Mouse (Mus musculus) mesoderm, embryonic 11.5 days (tissue): ENCODE measurements around the gene Abhd10.

Experiments used
- DNase-seq: peaks from one replicate; pipeline ENCODE4 v3.0.0-alpha.2; 2012; ENCODE audit warnings: low read depth, low spot score

The Abhd10 gene

DNA sequence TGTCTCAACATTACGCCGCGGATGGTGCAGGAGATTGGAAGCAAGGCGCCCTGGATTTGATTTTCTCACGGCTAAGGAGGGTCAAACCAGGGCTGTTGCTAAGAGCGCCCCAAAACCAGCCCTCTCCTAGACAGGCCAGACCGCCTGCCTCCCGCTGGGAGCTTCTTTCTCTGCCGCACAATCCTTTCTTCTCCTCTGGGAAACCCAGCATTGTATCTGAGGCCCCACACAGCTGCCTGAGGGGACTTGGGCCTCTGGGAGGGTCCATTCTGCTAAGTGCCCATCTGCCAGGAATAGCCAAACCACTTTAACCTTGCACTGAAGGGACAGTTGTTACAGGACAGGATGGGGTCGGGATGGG lies 18.0 kb downstream of the Abhd10 start:
- peak; percentile 89 for DNase-seq

DNA sequence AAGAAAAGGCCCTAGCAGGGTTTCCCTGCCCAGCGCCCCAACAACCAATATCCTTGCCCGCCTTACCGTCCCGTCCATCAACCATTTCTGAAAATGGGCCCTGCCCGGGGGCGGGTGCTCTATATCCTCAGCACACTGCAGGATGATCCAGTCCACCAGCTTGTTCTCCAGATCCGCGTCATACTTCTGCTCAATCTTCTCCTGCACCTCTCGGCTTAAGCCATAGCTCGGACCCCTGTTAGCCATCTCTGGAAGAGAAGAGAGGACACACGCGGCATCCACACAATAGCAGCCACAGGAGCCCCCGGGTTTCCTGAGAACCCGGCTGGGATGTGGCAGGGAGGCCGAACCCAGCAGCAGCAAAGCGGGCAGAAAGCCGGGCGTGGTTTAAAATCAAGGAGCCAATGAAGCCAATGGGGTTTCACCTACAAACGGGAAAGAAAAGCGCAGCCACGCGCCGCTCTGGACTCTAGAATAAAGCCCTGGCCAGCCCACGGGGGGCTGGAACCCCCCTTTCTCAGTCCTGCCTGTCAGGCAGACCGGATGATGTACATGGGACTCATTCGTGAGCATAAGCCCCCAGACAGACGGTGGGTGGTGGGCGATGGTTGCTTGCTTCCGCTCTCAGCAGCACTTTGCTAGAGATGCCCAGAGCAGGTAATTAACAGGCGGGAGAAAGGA lies 18.6 kb downstream of the Abhd10 start, which contains the start of gene Tagln3:
Gene Tagln3, minus strand, starts transcription at position 548 of the 681 bp plus-strand sequence.
- DNase-seq, result peak; percentile 79

DNA sequence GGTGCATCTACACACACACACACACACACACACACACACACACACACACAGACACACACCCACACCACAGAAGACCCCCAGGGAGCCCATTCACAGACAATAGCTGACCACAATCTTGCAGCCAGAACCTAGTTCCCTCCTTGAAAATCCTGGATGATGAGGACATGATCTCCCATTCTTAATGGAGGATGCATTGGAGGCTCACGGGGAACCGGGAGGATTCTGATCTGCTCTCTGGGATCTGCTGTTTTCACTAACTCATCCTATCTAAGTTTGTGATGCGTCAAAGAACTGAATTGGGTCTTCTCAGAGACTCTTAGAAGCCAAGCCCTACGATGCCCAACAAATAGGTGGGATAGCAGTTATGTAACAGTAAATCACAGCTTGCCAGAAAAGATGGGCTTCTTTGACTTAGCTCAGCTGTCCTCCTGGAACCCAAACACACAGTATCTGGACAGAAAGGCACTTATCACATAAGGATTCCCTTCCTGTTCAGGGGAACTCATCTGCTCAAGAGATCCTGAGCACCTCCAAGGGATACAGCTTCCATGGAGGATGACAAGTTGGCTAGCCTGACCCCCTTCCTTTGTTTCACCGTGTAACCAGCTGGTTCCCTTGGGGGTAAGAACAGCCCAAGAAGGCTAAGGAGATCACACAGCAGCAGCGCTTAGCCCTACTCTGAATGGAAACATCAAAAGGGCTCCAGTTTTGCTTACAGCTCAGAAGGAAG lies 19.4 kb downstream of the Abhd10 start:
- DNase-seq, result peak; percentile 52

DNA sequence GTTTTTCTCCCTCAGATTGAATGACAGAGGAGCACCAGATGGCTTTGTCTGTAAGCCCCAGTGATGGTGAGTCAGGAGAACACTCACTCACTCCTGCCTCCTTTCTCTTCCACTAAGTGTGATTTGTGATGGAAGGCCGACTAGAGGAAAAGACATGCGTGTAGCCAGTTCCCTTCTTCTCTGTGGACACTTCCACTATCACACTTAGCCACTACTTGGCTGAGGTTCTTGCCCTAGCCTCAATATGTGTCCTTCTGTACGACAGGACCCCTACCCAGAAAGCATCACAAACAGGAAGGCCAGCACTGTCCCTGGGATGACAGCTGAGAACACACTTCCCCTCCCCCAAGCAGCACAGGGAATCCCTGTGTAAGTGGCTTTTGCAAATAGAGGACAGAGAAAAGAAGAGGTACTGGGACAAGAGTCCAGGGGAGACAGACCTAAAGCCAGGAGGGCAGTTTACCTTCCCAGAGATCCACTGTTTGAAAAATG lies 20.2 kb downstream of the Abhd10 start:
- DNase-seq, result no peak

DNA sequence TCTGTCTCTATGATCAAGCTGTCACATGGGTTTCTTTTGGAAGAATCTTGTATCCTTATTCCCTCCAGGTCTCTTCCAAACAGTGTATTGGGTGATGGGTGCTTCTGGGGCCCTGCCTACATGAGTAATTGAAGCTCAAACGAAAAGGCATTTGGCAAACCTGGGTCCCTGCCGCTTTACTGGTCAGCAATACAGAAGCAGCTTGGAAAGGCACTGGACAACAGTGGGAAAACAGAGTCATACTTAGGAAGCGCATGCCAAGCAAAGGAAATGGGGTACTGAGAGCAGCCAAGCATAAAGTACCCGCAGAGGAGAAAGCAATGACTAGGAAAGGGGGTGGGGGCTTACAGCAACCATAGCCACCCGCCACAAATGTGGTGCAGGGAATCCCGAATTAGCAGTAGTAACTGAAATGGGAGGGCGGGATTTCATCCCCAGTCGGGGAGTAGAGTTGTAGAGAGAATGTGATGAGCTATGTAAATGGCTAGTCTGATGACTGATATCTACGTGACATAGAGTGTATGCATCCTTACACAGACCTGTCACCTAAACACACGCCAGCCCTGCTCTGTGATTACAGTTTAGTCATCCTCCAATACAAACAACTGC lies 22.6 kb downstream of the Abhd10 start:
- no peak for DNase-seq

DNA sequence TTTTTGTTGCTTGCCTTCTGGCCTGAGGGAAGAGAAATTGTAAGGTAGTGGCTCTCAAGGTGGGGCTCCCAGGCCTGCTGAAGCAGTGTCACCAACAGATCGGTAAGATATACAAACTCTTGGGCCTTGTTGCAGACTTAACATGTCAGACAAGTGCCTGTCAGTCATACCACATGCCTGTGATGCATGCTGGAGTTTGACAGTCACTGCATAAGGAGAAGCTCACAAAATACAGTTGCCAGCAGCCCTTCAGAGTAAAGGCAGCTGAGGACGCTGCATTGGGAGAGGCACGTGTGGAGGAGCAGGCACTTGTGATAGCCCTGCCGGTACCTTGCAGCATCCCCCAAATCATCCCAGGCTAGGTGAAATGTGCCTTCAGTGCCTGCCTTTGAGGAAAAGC lies 24.5 kb downstream of the Abhd10 start:
- DNase-seq, result no peak

DNA sequence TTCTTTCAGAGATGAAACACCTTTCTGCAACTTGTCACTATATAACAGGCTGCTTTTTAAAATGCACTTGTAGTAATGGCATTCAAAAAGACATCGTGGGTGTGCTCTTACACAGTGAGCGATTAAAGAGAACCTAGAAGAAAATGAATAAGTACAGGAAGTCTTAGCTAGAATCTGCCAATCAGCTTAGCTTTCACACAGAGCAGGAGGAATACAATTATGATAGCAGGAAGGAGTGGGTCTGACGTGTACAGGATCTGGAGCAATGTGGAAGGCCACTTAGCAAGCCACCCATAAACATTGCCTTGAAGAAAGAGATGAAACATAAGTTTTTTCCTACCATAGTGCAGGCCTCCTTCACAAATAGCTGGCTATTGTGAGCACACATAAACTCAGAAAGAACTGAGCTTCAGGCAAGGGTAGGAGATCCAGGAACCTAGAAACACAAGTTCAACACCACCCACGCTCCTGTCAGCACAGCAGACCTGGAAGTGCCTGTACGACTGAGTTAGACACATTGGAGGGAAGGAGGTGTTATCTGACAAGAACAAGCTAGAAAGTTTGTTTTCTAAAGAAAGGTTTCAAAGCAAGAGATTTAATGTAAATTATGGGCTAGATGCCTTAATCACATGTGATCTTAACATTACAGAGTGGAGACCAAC lies 28.1 kb downstream of the Abhd10 start:
- DNase-seq, result no peak

DNA sequence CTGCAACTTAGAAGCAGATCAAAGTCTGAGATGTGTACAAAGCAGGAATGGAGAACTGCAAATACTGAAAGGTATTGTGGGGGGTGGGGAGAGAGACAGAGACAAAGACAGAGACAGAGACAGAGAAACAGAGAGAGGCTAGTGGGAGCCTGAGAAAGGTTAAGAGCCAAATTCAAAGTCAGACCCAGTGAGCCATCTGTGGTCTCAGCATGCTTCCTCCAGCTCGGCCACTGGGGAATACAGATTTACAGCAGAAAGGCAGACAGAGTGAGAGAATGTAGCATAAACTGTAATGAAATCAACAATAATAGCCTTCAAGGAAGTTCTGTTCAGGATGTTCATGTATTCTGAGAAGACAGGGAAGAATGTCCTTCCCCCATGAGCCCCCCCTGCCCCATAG lies 28.9 kb downstream of the Abhd10 start:
- DNase-seq, result no peak

DNA sequence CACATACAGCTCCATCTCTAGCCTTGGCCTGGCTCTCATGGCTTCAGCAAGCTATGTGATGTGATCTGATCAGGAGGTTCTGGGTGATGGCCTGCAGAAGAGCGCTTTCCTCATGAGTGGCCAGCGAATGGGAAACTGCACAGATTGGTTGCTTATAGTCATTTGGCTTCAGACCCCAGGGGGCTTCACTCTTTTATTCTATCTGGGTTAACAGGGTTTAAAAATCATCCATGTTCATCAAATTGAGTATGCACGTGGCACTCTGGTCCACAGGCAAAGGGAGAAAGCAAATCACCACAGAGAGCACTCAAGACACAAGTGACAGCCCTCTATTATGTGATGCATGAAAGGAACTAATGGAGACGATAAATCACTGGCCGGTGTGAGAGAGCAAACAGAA lies 29.5 kb downstream of the Abhd10 start:
- DNase-seq, result peak; percentile 30

DNA sequence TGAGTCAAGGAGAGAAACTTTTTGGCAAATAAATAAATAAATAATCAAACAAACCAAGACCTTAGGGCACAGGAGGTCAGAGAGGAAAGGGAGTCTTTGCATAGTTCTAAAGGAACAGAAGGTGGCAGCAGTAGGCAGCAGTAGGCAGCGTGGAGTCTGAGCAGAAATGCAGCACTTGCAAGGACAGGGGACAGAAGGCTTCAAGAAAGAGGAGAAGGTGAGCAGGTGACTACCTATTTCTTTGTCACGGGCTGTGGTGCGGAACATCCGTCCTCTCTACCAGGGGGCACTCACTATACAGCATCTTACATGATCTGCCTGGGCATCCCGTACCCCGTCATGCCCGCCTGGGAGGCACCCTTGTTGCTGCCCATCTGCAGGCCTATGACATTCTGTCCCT lies 31.5 kb downstream of the Abhd10 start:
- no peak for DNase-seq

DNA sequence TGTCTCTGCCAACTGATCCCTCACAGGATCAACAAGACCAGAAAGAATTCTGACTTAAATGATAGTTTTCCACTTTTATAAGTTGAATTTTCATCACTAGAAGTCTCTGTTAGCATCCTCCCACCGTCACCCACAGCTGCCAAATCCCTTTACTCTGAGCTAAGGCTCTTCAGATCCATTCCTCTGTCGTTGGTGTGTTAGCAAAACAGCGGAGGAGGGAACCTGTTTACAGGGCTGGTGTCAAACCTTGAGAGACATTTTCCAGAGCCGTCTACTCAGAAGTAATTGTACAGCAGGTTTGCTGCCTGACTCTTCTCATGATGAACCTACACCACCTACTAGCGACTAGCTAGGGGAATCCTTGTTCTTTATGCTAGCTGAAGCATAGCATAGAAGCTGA lies 43.5 kb downstream of the Abhd10 start:
- no peak for DNase-seq

DNA sequence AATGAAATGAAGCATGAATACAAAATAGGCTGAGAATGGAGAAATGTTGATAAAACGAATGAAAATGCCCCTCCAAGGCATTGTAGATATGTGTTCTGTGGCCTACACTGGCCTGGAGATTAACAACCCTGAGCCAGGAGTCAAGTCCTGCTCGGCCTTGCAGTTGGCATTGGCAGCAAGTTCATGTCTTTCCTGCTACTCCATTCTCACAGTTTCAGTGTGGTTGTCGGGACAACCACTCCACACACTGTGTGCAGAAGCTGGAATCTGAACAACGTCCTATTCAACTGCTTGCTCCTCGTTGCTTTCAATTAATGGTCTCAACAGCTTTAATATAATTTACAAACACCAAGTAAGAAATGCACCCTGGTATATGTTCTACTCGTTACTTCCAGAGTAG lies 44.8 kb downstream of the Abhd10 start:
- DNase-seq, result no peak

DNA sequence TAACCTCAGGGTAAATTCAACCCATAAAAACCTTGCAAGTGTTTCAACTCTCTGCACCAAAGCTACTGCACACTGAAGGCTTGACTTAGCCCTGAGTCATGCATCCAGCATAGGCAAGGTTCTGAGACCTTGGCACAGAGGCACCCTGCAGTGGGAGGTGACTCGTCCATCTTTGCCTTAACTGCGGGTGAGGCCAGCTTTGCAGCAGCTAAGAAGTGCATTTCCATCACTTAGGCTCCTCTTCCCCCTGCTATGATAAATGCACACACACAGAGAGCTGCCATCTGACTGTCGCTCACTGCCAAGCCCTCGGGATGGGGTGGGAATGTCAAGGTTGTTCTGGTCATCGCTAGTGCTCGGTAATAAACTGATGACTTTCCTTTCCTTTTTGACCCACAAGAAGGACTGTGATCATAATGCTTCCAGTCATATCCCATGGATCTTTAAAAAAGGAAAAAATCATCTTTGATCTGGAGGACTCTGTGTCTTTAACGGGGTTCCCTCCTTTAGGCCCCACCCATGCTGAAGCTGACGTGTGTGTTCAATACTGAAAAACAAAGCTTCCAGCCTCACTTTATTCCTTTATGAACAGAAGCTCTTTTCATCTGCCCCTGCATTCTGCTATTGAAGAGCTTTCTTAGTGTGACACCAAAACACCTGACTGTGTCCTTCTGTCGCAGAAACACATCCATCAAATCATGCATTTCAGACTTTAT lies 47.2 kb downstream of the Abhd10 start:
- no peak for DNase-seq

DNA sequence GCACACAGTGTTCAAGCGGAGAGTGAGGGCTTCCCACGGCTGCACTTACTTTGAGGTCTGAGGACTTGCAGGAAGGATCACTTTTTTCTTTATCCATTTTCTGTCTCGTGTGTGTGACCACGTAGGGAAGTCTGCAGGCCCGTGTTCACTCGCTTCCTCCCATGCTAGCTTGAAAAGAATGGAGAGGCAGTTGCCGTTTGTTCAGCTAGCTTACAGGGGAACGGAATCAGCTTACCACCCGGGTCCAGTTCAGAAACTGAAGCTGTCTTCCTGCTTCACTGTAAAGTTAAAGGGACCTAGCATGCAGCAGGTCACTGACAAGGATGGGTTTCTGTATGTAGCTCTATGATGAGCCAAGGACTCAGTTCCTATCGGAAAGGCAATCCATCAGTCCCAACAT lies 49.2 kb downstream of the Abhd10 start, which contains the start of gene Tmprss7:
Gene Tmprss7, minus strand, starts transcription at position 101 of the 400 bp plus-strand sequence.
- DNase-seq, result no peak

DNA sequence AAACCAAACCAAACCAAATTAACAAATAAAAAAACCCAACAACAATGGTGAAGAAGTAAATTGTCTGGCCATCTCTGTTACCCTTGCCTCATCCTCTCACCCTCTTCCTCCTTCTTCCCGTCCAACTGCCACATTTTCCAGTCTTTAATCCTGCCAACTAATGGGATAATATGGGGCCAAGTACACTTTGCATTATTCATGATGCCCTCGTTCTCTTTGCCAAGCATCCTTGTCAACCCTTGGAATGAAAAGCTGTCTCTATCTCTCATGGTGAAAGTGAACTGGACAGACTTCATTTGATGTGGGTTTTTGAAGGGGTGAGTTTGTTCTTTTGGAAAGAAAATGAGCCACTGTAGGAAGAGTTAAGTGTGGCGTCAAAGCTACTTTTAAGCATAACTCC lies 49.9 kb downstream of the Abhd10 start:
- no peak for DNase-seq

DNA sequence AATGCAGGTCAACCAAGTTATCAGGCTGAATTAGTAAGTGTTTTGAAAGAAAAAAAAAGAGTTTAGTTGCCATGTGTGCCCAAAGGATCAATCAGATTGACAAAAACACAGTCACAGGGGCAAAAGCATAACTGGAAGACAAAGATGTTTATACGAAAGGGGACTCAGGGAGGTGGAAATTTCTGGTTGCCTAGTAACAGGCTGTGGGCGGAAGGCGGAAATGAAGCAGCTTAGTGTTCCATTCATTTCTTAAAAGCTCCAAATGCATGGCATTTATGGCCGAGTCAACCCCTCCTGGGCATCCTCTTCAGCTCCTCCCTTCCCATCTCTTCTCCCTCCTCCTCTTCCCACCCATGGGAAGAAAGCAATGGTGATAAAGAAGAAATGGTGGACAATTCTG lies 52.6 kb downstream of the Abhd10 start:
- DNase-seq, result peak; percentile 37

DNA sequence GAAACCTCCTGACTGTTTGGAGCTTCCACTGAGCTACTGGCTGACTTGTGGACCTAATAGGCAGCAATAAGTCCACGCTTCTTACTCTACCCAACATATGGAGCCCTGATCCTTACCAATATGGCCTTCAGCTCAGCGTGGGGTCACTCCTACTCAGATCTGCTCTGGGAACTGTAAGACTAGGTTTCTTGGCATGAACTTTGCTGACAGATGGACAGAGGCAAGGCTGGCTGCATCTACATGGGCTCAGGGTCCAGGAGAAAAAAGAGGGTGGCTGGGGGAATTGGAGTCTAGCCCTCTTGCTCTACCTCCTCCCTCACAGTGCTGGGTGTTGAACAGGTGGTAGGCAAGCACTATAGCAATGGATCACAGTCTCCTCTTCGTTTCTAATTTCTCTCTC lies 55.9 kb downstream of the Abhd10 start:
- no peak for DNase-seq

DNA sequence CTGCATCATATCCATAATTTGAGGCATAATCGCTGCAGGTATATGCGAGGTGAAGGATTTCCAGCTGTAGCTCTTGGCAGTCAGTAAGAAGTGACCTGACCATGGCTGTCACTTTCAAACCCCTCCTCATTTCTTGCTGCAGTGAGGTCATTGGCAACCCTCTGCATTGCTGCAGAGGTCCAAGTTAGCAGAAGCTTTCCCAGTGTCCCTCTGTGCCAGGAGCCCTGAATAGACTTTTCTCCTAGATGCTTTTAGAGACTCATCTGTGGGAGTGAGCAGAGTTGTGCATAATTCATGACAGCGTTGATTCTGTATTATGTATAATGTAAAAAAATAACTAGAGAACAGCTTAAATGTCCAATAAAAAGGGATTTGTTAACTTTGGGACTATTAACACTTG lies 57.5 kb downstream of the Abhd10 start:
- DNase-seq, result no peak

DNA sequence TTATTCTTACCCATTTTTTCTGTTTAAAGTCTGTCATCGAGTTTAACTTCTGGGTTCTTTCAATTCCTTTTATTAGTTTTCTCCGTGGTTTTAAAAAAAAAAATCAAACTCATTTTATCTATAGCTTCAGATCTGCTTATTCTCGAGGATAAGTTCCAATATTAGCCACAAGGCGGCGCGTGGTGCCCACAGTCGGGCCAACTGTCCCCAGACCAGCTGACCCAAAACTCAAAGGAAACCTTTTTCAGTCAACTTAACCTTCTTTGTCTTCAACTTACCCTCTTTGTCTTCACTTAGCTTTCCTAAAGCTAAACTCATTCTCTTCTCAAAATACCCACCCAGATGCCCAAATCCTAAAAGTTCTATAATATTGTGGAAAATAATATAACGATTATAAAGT lies 57.9 kb downstream of the Abhd10 start:
- DNase-seq, result peak; percentile 66
